Mouse (Mus musculus): Measurements from ENCODE around the gene Enthd1. TPM values are rescaled to one million over a fixed set of nuclear protein-coding genes. Genes with fewer than 3 reads are reported as not detected.

Gene Enthd1
- total and polyA plus RNA-seq, 2 experiments from 2014 or later = not detected

DNA sequence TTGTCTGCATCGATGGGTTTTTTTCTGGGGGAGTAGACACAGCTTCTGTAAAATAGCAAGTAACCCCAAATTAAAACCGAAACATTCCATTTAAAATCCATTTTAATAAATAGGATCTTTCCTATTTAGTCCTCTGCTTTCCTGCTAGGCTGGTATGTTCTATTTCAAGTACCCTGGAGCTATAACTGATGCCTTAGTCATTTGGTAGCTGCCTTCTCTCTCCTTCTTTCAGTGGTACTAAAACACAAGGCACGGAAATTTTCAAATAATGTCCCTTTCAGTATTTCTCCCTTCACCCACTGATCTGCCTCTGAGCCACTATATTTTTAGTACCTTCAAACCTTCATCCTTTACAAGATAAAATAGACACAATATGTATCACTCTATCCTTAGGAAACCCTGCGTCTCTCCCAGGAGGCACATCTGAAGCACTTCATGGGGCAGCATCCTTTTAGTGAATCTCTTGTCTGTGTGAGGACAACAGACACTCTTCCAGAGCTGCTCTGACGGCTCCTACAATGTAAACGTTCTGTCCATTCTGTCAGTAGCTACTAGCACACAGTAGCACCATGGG, 90.4 kb downstream of the Enthd1 start:
- Histone ChIP-seq H3K4me1 (ENCODE audit: control insufficient read depth, insufficient read depth) (no peaks in the 10 kb centered on the region), H3K4me3 (ENCODE audit: low read depth, low read length) (no peak overlapping the region), H3K27ac (ENCODE audit: low read depth) (no peak overlapping the region), H3K4me2 (ENCODE audit: low read depth, low read length) (no peak overlapping the region), H3K27me3 (ENCODE audit: control insufficient read depth, insufficient read depth, low read length) (no peaks in the 10 kb centered on the region), H3K9ac (replicated peaks; ENCODE audit: low read depth, low read length) (no peak overlapping the region), H3K9me3 (replicated peaks; ENCODE audit: control insufficient read depth, low read length) (no peaks in the 10 kb centered on the region), H3K36me3 (replicated peaks; ENCODE audit: control insufficient read depth, insufficient read depth, low read length) (no peaks in the 10 kb centered on the region)
- TF ChIP-seq EP300 (IDR thresholded peaks at IDR 0.05; ENCODE audit: low read depth) (no peak), CTCF (IDR thresholded peaks at IDR 0.05; ENCODE audit: low read depth) (no peak)
- no peak for DNase-seq (ENCODE audit: low spot score)
- no peak for ATAC-seq (ENCODE audit: insufficient read depth, low read depth)
- 77% methylated on average over 6 of the region's 6 CpGs for WGBS

DNA sequence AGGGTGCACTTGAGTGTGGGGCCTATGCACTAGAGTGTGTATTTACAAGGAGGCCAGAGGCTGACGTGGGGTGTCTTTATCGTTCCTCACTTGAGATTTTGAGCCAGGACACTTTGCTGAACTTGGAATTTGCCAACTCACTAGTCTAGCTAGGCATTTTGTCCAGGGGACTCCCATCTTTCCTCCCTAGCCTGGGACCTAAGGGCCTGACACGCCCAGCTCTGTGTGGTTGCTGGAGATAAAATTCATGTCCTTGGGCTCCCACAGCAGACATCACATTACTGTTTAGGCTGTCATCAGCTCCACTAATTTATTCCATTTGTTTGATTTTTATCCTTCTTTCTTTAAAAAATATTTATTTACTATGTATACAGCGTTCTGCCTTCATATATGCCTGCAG, 97.1 kb downstream of the Enthd1 start:
- Histone ChIP-seq H3K9me3 (replicated peaks; ENCODE audit: control insufficient read depth, low read length) (no peaks in the 10 kb centered on the region), H3K4me2 (ENCODE audit: low read depth, low read length) (no peak overlapping the region), H3K4me1 (ENCODE audit: control insufficient read depth, insufficient read depth) (no peaks in the 10 kb centered on the region), H3K27ac (ENCODE audit: low read depth) (no peak overlapping the region), H3K36me3 (replicated peaks; ENCODE audit: control insufficient read depth, insufficient read depth, low read length) (no peaks in the 10 kb centered on the region), H3K4me3 (ENCODE audit: low read depth, low read length) (no peak overlapping the region), H3K9ac (replicated peaks; ENCODE audit: low read depth, low read length) (no peak overlapping the region), H3K27me3 (ENCODE audit: control insufficient read depth, insufficient read depth, low read length) (peaks cover 12% of the 10 kb centered on the region)
- no peak for ATAC-seq (ENCODE audit: insufficient read depth, low read depth)
- no peak for DNase-seq (ENCODE audit: low spot score)
- no peak for TF ChIP-seq CTCF (IDR thresholded peaks at IDR 0.05; ENCODE audit: low read depth)
- no peak for TF ChIP-seq EP300 (IDR thresholded peaks at IDR 0.05; ENCODE audit: low read depth)
- 72% methylated on average over 4 of the region's 4 CpGs for WGBS

DNA sequence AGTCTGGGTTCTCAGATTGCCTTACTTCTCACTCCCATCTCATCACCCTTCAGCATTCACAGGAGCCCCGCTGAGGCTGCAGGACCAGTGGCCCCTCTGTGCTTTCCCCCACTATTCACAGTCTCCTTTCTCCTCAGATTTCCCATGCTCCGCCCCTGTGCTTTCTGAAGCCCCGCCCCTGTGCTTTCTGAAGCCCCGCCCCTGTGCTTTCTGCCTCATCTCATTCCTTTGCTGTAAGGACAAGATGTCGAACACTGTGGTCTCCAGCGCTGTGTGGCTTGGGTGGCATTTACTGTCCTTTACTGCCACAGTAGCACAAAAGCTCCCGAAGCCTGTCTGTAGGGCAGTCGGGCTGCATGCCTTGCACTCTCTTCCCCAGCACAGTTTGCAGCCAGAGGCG, 102.8 kb downstream of the Enthd1 start:
- Histone ChIP-seq H3K4me3 (ENCODE audit: low read depth, low read length) (no peak overlapping the region), H3K4me1 (ENCODE audit: control insufficient read depth, insufficient read depth) (0 out of 2 replicates have a peak, but pooled peaks cover 6% of the 10 kb centered on the region), H3K4me2 (ENCODE audit: low read depth, low read length) (peak overlapping the region; percentile 24), H3K27me3 (ENCODE audit: control insufficient read depth, insufficient read depth, low read length) (peaks cover 20% of the 10 kb centered on the region), H3K27ac (ENCODE audit: low read depth) (no peak overlapping the region), H3K9me3 (replicated peaks; ENCODE audit: control insufficient read depth, low read length) (no peaks in the 10 kb centered on the region), H3K9ac (replicated peaks; ENCODE audit: low read depth, low read length) (no peak overlapping the region), H3K36me3 (replicated peaks; ENCODE audit: control insufficient read depth, insufficient read depth, low read length) (no peaks in the 10 kb centered on the region)
- DNase-seq (ENCODE audit: low spot score) = no peak
- no peak for TF ChIP-seq CTCF (IDR thresholded peaks at IDR 0.05; ENCODE audit: low read depth)
- no peak for TF ChIP-seq EP300 (IDR thresholded peaks at IDR 0.05; ENCODE audit: low read depth)
- 8% methylated on average over 9 of the region's 9 CpGs for WGBS
- ATAC-seq (ENCODE audit: insufficient read depth, low read depth) = peak; percentile 41; the same call in 1 of the 2 replicates

DNA sequence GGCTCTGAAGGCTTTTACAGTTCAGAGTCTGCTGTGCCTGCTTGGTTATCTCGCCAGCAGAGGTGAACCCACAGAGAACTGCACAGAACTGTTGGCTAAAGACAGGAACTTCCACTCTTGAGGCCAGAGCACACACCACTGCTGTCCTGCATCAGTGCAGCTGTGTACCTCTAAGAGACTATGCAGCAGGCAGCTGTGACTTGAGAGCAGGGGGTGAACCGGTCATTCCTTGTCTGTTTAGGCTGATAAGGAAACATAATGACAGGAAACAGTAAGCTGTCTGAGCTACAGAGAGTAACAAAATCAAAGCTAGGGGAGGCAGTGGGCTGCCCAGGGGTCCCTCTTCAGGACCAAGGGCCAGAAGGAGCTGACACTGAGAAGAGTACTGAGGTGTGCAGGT, 103.5 kb downstream of the Enthd1 start:
- TF ChIP-seq EP300 (IDR thresholded peaks at IDR 0.05; ENCODE audit: low read depth) = no peak
- TF ChIP-seq CTCF (IDR thresholded peaks at IDR 0.05; ENCODE audit: low read depth) = no peak
- no peaks in the 10 kb centered on the region for H3K9me3 ChIP-seq (replicated peaks; ENCODE audit: control insufficient read depth, low read length)
- WGBS = 14% methylated on average over 2 of the region's 2 CpGs
- 0 out of 2 replicates have a peak overlapping the region, but pooled peaks have one; percentile 24 for H3K4me2 ChIP-seq (ENCODE audit: low read depth, low read length)
- DNase-seq (ENCODE audit: low spot score) = no peak
- 0 out of 2 replicates have a peak, but pooled peaks have one; percentile 17 for ATAC-seq (ENCODE audit: insufficient read depth, low read depth)
- H3K27ac ChIP-seq (ENCODE audit: low read depth) = no peak overlapping the region
- H3K36me3 ChIP-seq (replicated peaks; ENCODE audit: control insufficient read depth, insufficient read depth, low read length) = no peaks in the 10 kb centered on the region
- no peak overlapping the region for H3K4me3 ChIP-seq (ENCODE audit: low read depth, low read length)
- H3K9ac ChIP-seq (replicated peaks; ENCODE audit: low read depth, low read length) = no peak overlapping the region
- peaks cover 20% of the 10 kb centered on the region for H3K27me3 ChIP-seq (ENCODE audit: control insufficient read depth, insufficient read depth, low read length)
- 0 out of 2 replicates have a peak, but pooled peaks cover 6% of the 10 kb centered on the region for H3K4me1 ChIP-seq (ENCODE audit: control insufficient read depth, insufficient read depth)

DNA sequence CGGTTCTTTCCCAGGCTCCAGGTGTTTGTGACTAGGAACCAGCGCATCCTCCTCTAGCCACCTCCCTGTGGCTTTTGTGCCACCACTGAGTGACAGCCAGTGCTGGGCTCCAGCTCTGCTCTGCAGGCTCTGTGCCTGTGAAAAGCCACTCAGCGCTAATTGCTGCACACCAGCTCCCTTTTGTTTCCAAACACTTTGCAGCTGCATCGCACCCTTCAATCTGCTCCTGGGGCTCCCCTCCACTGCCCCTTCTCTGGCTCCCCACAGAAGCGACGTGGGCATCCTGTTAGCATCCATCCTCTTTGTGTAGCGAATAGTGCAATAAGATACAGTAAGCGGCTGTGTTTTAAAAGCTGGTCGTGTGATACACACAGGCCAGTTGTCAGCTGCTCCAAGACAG, 104.9 kb downstream of the Enthd1 start:
- H3K36me3 ChIP-seq (replicated peaks; ENCODE audit: control insufficient read depth, insufficient read depth, low read length) = no peaks in the 10 kb centered on the region
- WGBS = 69% methylated on average over 9 of the region's 9 CpGs

DNA sequence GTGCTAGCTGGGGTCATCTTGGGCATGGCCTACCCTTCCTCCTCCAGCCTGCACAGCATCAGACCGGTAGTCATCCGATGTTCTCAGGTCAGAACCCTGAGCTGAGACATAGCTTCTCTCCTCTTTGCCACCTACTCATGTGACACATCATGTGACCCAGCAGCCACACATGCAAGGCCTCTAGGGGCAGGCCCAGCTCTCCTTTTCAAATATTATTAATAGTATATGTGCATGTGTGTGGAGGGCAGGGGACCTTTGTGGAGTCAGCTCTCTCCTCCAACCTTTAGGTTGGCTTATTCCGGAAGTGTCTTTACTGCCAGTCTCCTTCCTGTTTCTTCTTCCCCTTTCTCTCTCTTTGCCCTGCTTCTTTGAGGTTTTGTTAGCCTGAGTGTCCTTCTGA, 107.0 kb downstream of the Enthd1 start:
- Histone ChIP-seq H3K27me3 (ENCODE audit: control insufficient read depth, insufficient read depth, low read length) (peaks cover 9% of the 10 kb centered on the region; the same call in 1 of the 2 replicates), H3K4me2 (ENCODE audit: low read depth, low read length) (no peak overlapping the region), H3K36me3 (replicated peaks; ENCODE audit: control insufficient read depth, insufficient read depth, low read length) (no peaks in the 10 kb centered on the region), H3K9me3 (replicated peaks; ENCODE audit: control insufficient read depth, low read length) (no peaks in the 10 kb centered on the region), H3K27ac (ENCODE audit: low read depth) (no peak overlapping the region), H3K4me1 (ENCODE audit: control insufficient read depth, insufficient read depth) (0 out of 2 replicates have a peak, but pooled peaks cover 6% of the 10 kb centered on the region), H3K9ac (replicated peaks; ENCODE audit: low read depth, low read length) (no peak overlapping the region), H3K4me3 (ENCODE audit: low read depth, low read length) (no peak overlapping the region)
- DNase-seq (ENCODE audit: low spot score) = no peak
- TF ChIP-seq EP300 (IDR thresholded peaks at IDR 0.05; ENCODE audit: low read depth) (no peak), CTCF (IDR thresholded peaks at IDR 0.05; ENCODE audit: low read depth) (no peak)
- ATAC-seq (ENCODE audit: insufficient read depth, low read depth) = no peak
- WGBS = 94% methylated on average over 3 of the region's 3 CpGs

More for the DNA sequence above, 104.9 kb downstream of the Enthd1 start:
- no peak for ATAC-seq (ENCODE audit: insufficient read depth, low read depth)
- no peak for TF ChIP-seq EP300 (IDR thresholded peaks at IDR 0.05; ENCODE audit: low read depth)
- no peak for TF ChIP-seq CTCF (IDR thresholded peaks at IDR 0.05; ENCODE audit: low read depth)
- H3K4me2 ChIP-seq (ENCODE audit: low read depth, low read length) = no peak overlapping the region
- DNase-seq (ENCODE audit: low spot score) = no peak
- no peak overlapping the region for H3K27ac ChIP-seq (ENCODE audit: low read depth)
- H3K4me1 ChIP-seq (ENCODE audit: control insufficient read depth, insufficient read depth) = 0 out of 2 replicates have a peak, but pooled peaks cover 6% of the 10 kb centered on the region
- H3K27me3 ChIP-seq (ENCODE audit: control insufficient read depth, insufficient read depth, low read length) = peaks cover 20% of the 10 kb centered on the region
- no peak overlapping the region for H3K4me3 ChIP-seq (ENCODE audit: low read depth, low read length)
- H3K9me3 ChIP-seq (replicated peaks; ENCODE audit: control insufficient read depth, low read length) = no peaks in the 10 kb centered on the region
- no peak overlapping the region for H3K9ac ChIP-seq (replicated peaks; ENCODE audit: low read depth, low read length)

All from heart, postnatal 0 days (tissue).